Mouse (Mus musculus) kidney, embryonic 15.5 days (tissue): ENCODE data around the gene Abraxas2. TPM values are rescaled to one million over a fixed set of nuclear protein-coding genes. Genes with fewer than 3 reads are reported as not detected.

Source experiments
- ATAC-seq: fragments of 200-750 bp; cut with Nextera tagmentation; replicated peaks from 2 replicates; pipeline ENCODE4 v1.8.0; 2017; ENCODE audit warnings: moderate TSS enrichment; ENCODE audit not compliant: low FRiP score
- H3K27ac ChIP-seq: fragments of 300-500 bp; sonication (generic); 2 replicates; pipeline ENCODE4 v1.5.1; 2015; ENCODE audit warnings: mild to moderate bottlenecking, inconsistent platforms
- H3K27me3 ChIP-seq: fragments of 300-500 bp; sonication (generic); 2 replicates; pipeline ENCODE4 v1.6.1; 2015; ENCODE audit warnings: inconsistent platforms
- H3K36me3 ChIP-seq: fragments of 300-500 bp; sonication (generic); 2 replicates; pipeline ENCODE4 v1.6.1; 2015; ENCODE audit warnings: inconsistent platforms
- H3K4me1 ChIP-seq: fragments of 300-500 bp; sonication (generic); 2 replicates; pipeline ENCODE4 v1.6.1; 2015; ENCODE audit warnings: inconsistent platforms
- H3K4me2 ChIP-seq: fragments of 300-500 bp; sonication (generic); 2 replicates; pipeline ENCODE4 v1.6.1; 2015; ENCODE audit warnings: moderate library complexity, mild to moderate bottlenecking, inconsistent platforms
- H3K4me3 ChIP-seq: fragments of 300-500 bp; sonication (generic); replicated peaks from 2 replicates; pipeline ENCODE4 v1.5.1; 2015; ENCODE audit warnings: mild to moderate bottlenecking, inconsistent platforms
- H3K9ac ChIP-seq: fragments of 300-500 bp; sonication (generic); 2 replicates; pipeline ENCODE4 v1.6.1; 2015; ENCODE audit warnings: mild to moderate bottlenecking, inconsistent platforms
- H3K9me3 ChIP-seq: fragments of 300-500 bp; sonication (generic); replicated peaks from 2 replicates; pipeline ENCODE4 v1.6.1; 2016; ENCODE audit warnings: inconsistent platforms
- WGBS: fragments of 180-500 bp; shearing (Covaris S2); methylation state at CpG from one replicate; pipeline ENCODE4 v1.1.7; 2015; ENCODE audit warnings: mixed read lengths; 5-methylcytosine and 5-hydroxymethylcytosine counted together
- polyA plus RNA-seq: library from polyadenylated mRNA; unstranded; fragments of >200 nt; fragmentation: Nextera tagmentation; extraction: Ambion mirVana; gene quantifications from 2 replicates; pipeline ENCODE4 v1.2.1, GENCODE M21; 2015

Gene Abraxas2
- polyA plus RNA-seq = 39.0 and 41.4 TPM in 2 replicates

DNA sequence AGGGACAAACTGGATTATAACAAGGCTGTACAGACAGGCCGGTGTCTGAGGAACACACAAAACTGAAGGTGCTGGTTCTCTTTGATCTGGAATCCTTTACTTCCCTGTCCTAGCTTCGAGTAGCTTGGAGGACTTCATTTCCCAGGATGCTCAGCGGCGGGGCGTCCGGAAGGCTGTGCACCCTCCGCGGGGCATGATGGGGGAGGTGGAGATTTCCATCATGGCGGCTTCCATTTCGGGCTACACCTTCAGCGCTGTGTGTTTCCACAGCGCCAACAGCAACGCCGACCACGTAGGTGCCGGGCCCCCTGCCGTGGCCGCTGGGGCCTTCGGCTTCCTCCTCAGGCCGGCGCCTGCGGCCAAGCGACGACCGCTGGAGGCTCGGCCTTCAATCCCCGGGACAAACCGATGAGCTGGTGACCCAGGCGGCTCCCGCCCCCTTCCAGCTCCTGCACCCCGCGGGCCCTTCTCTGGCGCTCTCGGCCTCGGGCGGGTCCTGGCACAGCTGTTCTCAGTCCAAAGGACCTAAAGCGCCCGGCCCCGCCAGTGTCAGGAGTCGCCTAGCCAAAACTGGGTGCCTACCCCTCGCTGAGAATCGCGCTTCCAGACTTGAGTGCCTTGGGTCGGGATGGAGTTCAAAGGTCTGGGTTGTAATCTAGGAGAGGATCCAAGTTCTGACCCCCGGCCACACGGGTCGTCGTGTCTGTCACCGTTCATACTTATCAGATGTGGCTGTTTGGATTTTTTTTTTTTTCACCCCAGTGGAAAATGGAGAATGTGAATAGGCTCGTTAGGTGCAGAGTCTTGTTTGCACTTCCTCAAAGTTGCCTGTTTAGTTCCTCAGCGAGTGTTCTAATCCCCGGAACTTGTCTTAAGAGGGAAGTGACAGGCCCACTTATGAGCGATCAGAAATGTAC, at the start of gene Abraxas2:
Gene Abraxas2 (plus strand): TSS at position 184 of the 917 bp plus-strand sequence.
- no peaks in the 10 kb centered on the region for H3K36me3 ChIP-seq
- peak within 1 kb of the TSS; percentile 81 for H3K4me3 ChIP-seq
- peaks cover 15% of the 10 kb centered on the region for H3K4me1 ChIP-seq
- ATAC-seq = peak; percentile 96
- H3K27ac ChIP-seq = peak within 1 kb of the TSS; percentile 86
- no peaks in the 10 kb centered on the region for H3K27me3 ChIP-seq
- WGBS = under 1% methylated on average over 53 of the region's 53 CpGs
- H3K9me3 ChIP-seq = no peaks in the 10 kb centered on the region
- peak within 1 kb of the TSS; percentile 94 for H3K9ac ChIP-seq
- H3K4me2 ChIP-seq = peak within 1 kb of the TSS; percentile 64

- Histone ChIP-seq H3K27me3 (no peaks in the 10 kb centered on the region), H3K4me3 (no peak overlapping the region), H3K9ac (no peak overlapping the region), H3K4me1 (peaks cover 80% of the 10 kb centered on the region), H3K36me3 (no peaks in the 10 kb centered on the region), H3K4me2 (peak overlapping the region; percentile 48; the same call in 1 of the 2 replicates), H3K27ac (peak overlapping the region; percentile 95), H3K9me3 (no peaks in the 10 kb centered on the region)
- WGBS = 37% methylated on average over 6 of the region's 6 CpGs
- ATAC-seq = no peak
Observed at GRCm38 (mm10) chr7:132809721-132810120, 49.3 kb upstream of the Abraxas2 start.

DNA sequence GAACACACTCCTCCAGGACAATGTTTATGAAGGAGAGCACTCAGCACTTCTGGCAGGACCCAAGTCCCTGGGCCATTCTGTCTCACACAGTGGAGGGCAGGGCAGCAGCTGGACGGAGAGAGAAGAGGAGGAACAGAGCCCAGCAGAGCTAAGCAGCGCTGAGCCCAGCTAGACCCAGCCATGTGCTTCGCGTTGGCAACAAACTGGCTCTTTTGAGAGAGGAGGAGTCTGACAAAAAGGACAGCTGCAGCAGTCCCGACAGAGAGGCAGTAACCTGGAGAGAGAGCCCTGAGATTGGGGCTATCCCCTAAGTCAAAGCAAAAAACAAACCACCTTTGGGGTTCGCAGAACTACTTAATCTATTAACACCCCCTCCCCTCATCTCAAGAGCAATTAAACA, 48.7 kb upstream of the Abraxas2 start:
- Histone ChIP-seq H3K4me1 (peaks cover 80% of the 10 kb centered on the region), H3K4me2 (peak overlapping the region; percentile 20), H3K9ac (no peak overlapping the region), H3K9me3 (no peaks in the 10 kb centered on the region), H3K36me3 (no peaks in the 10 kb centered on the region), H3K27me3 (no peaks in the 10 kb centered on the region), H3K27ac (peak overlapping the region; percentile 95), H3K4me3 (no peak overlapping the region)
- WGBS = 27% methylated on average over 6 of the region's 6 CpGs
- no peak for ATAC-seq

DNA sequence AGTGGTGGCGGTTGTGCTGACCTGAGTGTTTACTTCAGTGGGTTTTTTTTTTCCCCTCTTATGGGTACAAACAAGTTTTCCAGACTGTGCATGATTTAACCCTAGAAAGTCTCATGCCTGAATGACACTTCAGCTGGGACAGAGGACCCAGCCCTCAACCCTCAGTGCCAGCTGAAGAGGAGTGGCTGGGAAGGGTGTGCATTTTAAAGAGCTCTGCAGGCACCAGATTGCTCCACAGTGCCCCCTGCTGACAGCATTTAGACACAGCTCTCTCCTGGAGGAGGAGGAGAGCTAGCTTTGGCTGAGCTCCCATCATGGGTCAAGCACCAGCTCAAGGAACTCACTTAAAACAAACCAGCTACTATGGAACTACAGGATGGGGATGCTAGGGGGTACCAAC, 48.1 kb upstream of the Abraxas2 start:
- Histone ChIP-seq H3K9ac (no peak overlapping the region), H3K4me2 (peak overlapping the region; percentile 82), H3K27ac (no peak overlapping the region), H3K4me1 (peaks cover 75% of the 10 kb centered on the region), H3K27me3 (no peaks in the 10 kb centered on the region), H3K9me3 (no peaks in the 10 kb centered on the region), H3K36me3 (no peaks in the 10 kb centered on the region), H3K4me3 (no peak overlapping the region)
- ATAC-seq = no peak
- WGBS = 73% methylated on average over 1 of the region's 1 CpGs

GRCm38 (mm10) chr7:132811716-132812618, 47.1 kb upstream of the Abraxas2 start:
- peak overlapping the region; percentile 82 for H3K4me2 ChIP-seq
- 14% methylated on average over 23 of the region's 23 CpGs for WGBS
- H3K27ac ChIP-seq = peak overlapping the region; percentile 91
- no peak for ATAC-seq
- no peaks in the 10 kb centered on the region for H3K27me3 ChIP-seq
- H3K4me1 ChIP-seq = peaks cover 66% of the 10 kb centered on the region
- H3K9me3 ChIP-seq = no peaks in the 10 kb centered on the region
- H3K9ac ChIP-seq = peak overlapping the region; percentile 60
- no peaks in the 10 kb centered on the region for H3K36me3 ChIP-seq
- H3K4me3 ChIP-seq = peak overlapping the region; percentile 64

DNA sequence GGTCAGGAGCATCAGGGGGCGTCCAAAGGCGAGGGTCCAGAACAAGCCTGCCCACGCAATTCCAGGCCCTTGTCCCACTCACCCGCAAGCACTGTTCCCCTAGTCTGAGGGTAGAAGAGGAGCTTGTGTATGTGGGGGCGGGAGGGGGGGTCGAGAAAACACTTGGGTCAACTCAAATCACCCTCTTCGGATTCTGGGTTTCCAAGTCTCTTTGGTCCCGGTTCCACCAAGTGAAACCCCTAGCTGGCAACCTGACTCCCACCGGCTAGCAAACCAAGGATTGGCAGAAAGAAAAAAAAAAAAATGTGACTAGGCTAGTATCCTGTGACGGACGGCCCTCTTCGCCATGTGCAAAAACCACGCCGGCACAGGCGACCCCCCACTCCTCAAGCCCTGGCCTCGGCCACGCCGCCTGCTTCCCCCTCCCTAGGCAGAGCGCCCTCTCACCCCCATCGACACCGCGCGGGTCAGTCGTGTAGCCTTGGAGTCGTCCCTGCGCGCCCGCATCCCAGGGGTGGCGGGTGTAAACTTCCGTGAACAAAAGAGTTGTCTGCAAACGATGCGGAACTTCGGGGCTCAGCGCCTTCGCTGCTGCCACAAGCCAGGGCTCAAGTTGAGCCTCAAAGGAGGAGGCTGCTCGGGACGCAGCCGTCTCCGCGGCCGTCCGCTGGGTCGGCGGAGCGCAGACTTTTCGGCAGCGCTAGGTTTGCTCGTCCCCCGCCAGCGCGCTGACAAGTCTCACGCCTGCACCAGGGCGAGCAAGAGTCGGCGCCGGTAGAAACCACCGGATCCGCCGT, 46.2 kb upstream of the Abraxas2 start:
- no peaks in the 10 kb centered on the region for H3K9me3 ChIP-seq
- peak overlapping the region; percentile 91 for H3K27ac ChIP-seq
- peak; percentile 31 for ATAC-seq
- under 1% methylated on average over 59 of the region's 59 CpGs for WGBS
- peak overlapping the region; percentile 64 for H3K4me3 ChIP-seq
- H3K4me1 ChIP-seq = peaks cover 57% of the 10 kb centered on the region
- no peaks in the 10 kb centered on the region for H3K36me3 ChIP-seq
- H3K9ac ChIP-seq = peak overlapping the region; percentile 60
- H3K4me2 ChIP-seq = peak overlapping the region; percentile 82
- H3K27me3 ChIP-seq = no peaks in the 10 kb centered on the region

GRCm38 (mm10) chr7:132813416-132814088, 45.5 kb upstream of the Abraxas2 start, which contains the start of gene Fam53b:
Fam53b (minus strand) TSS chr7:132813886.
- Histone ChIP-seq H3K27ac (peak within 1 kb of the TSS; percentile 91), H3K4me1 (peaks cover 50% of the 10 kb centered on the region), H3K9me3 (no peaks in the 10 kb centered on the region), H3K36me3 (no peaks in the 10 kb centered on the region), H3K4me3 (peak within 1 kb of the TSS; percentile 64), H3K4me2 (peak within 1 kb of the TSS; percentile 82), H3K9ac (peak within 1 kb of the TSS; percentile 60), H3K27me3 (no peaks in the 10 kb centered on the region)
- under 1% methylated on average over 81 of the region's 85 CpGs for WGBS
- ATAC-seq = peak; percentile 70

DNA sequence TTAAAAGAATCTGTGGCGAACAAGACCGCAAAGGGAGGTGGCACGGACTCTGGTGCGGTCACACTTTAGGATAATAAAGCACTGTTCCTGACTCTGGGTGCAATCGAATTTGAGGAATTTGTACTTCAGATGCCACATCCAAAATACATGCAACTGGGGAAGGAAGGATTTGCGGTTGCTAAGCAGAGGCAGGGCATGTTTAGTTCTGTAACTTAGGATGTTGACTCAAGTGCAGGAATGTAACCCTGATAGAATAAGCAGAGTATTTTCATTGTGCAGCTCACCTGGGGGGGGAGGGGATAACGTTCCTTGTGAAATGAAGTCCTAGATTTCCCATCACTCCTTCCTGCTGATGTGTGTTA, 45.0 kb upstream of the Abraxas2 start:
- Histone ChIP-seq H3K4me1 (peaks cover 45% of the 10 kb centered on the region), H3K4me2 (peak overlapping the region; percentile 82), H3K36me3 (no peaks in the 10 kb centered on the region), H3K9ac (peak overlapping the region; percentile 60), H3K27ac (peak overlapping the region; percentile 91), H3K4me3 (peak overlapping the region; percentile 64), H3K9me3 (no peaks in the 10 kb centered on the region), H3K27me3 (no peaks in the 10 kb centered on the region)
- 2% methylated on average over 7 of the region's 7 CpGs for WGBS
- no peak for ATAC-seq

DNA sequence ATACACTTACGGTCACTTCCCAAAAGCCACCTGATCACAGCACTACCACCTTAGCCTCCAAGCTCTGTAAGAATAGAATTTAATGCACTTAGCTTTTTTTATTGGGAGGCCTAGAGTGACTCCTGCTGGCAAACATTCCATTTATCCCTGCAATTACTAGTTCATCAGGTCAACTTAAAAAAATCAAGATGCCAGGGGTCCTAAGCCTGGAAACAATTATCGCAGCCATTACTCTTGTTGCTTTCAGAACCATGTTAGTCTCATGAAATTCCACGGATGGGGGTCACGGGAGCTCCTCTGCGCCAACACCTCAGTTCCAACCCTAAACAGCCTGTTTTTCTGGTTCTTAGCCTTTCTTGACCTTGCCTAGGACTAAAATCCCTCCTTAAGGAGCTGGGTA, 43.9 kb upstream of the Abraxas2 start:
- Histone ChIP-seq H3K27ac (no peak overlapping the region), H3K27me3 (no peaks in the 10 kb centered on the region), H3K9ac (no peak overlapping the region), H3K4me1 (peaks cover 35% of the 10 kb centered on the region), H3K36me3 (no peaks in the 10 kb centered on the region), H3K4me2 (no peak overlapping the region), H3K9me3 (no peaks in the 10 kb centered on the region), H3K4me3 (no peak overlapping the region)
- 72% methylated on average over 5 of the region's 5 CpGs for WGBS
- ATAC-seq = no peak

- Histone ChIP-seq H3K36me3 (0 out of 2 replicates have a peak, but pooled peaks cover 2% of the 10 kb centered on the region), H3K4me2 (no peak overlapping the region), H3K9ac (no peak overlapping the region), H3K27ac (no peak overlapping the region), H3K4me3 (no peak overlapping the region), H3K4me1 (peaks cover 20% of the 10 kb centered on the region), H3K27me3 (no peaks in the 10 kb centered on the region), H3K9me3 (no peaks in the 10 kb centered on the region)
- 88% methylated on average over 2 of the region's 2 CpGs for WGBS
- ATAC-seq = no peak
Observed at GRCm38 (mm10) chr7:132816528-132816927, 42.5 kb upstream of the Abraxas2 start.

GRCm38 (mm10) chr7:132817056-132817455, 42.0 kb upstream of the Abraxas2 start:
- H3K4me3 ChIP-seq = no peak overlapping the region
- no peak for ATAC-seq
- H3K4me2 ChIP-seq = no peak overlapping the region
- 93% methylated on average over 6 of the region's 6 CpGs for WGBS
- H3K9ac ChIP-seq = no peak overlapping the region
- H3K4me1 ChIP-seq = peaks cover 15% of the 10 kb centered on the region
- H3K9me3 ChIP-seq = no peaks in the 10 kb centered on the region
- H3K27me3 ChIP-seq = no peaks in the 10 kb centered on the region
- 0 out of 2 replicates have a peak, but pooled peaks cover 2% of the 10 kb centered on the region for H3K36me3 ChIP-seq
- no peak overlapping the region for H3K27ac ChIP-seq
